Mouse (Mus musculus) stomach, embryonic 16.5 days (tissue): ENCODE measurements around the gene Rnd3. TPM values are rescaled to one million over a fixed set of nuclear protein-coding genes. Genes with fewer than 3 reads are reported as not detected.

Experiments
- ATAC-seq: fragments of 200-750 bp; cut with Nextera tagmentation; 2 replicates; pipeline ENCODE4 v1.8.0; 2017; ENCODE audit warnings: moderate number of reproducible peaks, moderate TSS enrichment; ENCODE audit not compliant: insufficient read depth, low FRiP score
- H3K27ac ChIP-seq: fragments of 300-500 bp; sonication (generic); 2 replicates; pipeline ENCODE4 v1.5.1; 2014; ENCODE audit warnings: low read length
- H3K27me3 ChIP-seq: fragments of 300-500 bp; sonication (generic); 2 replicates; pipeline ENCODE4 v1.6.1; 2014; ENCODE audit warnings: low read length, control low read depth, mixed read lengths; ENCODE audit not compliant: control insufficient read depth, insufficient read depth
- H3K36me3 ChIP-seq: fragments of 300-500 bp; sonication (generic); 2 replicates; pipeline ENCODE4 v1.6.1; 2014; ENCODE audit warnings: low read length; ENCODE audit not compliant: control insufficient read depth, insufficient read depth
- H3K4me1 ChIP-seq: fragments of 300-500 bp; sonication (generic); 2 replicates; pipeline ENCODE4 v1.6.1; 2014; ENCODE audit warnings: low read length, control low read depth, mixed read lengths; ENCODE audit not compliant: control insufficient read depth, insufficient read depth
- H3K4me2 ChIP-seq: fragments of 300-500 bp; sonication (generic); 2 replicates; pipeline ENCODE4 v1.6.1; 2014; ENCODE audit warnings: low read depth, low read length, mixed read lengths
- H3K4me3 ChIP-seq: fragments of 300-500 bp; sonication (generic); replicated peaks from 2 replicates; pipeline ENCODE4 v1.5.1; 2014; ENCODE audit warnings: mild to moderate bottlenecking, low read length
- H3K9ac ChIP-seq: fragments of 300-500 bp; sonication (generic); 2 replicates; pipeline ENCODE4 v1.6.1; 2014; ENCODE audit warnings: low read length
- H3K9me3 ChIP-seq: fragments of 300-500 bp; sonication (generic); replicated peaks from 2 replicates; pipeline ENCODE4 v1.6.1; 2016; ENCODE audit warnings: low read length, control low read depth; ENCODE audit not compliant: control insufficient read depth
- WGBS: fragments of 180-500 bp; shearing (Covaris S2); extraction: QIAGEN DNeasy Blood & Tissue Kit; methylation state at CpG from one replicate; pipeline ENCODE4 v1.1.7; 2014; 5-methylcytosine and 5-hydroxymethylcytosine counted together
- polyA plus RNA-seq: library from polyadenylated mRNA; unstranded; fragments of >200 nt; fragmentation: Nextera tagmentation; extraction: Ambion mirVana; gene quantifications from 2 replicates; pipeline ENCODE4 v1.2.1, GENCODE M21; 2015

The Rnd3 gene
- polyA plus RNA-seq, 1 experiment from 2014 or later, result 68.8 TPM

DNA sequence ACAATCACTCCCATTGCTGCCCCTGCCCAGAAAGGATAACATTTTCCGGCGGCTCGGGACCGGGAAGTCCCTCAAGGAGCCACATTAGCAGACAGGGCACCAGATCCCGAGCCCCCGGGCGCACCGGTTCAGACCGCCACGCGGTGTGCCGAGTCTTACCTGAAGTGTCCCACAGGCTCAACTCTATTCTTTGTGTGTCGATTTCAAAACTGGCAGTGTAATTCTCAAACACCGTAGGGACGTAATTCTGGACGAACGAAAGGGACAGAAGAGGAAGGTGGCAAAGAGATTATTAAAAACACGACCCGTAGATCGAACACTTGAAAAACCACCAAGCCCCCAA lies 875 bp downstream of the Rnd3 start:
- peak; percentile 11; the same call in 1 of the 2 replicates for ATAC-seq
- Histone ChIP-seq H3K27ac (peak overlapping the region; percentile 97), H3K36me3 (no peaks in the 10 kb centered on the region), H3K9ac (peak overlapping the region; percentile 92), H3K9me3 (no peaks in the 10 kb centered on the region), H3K4me2 (peak overlapping the region; percentile 62), H3K4me1 (peaks cover 14% of the 10 kb centered on the region), H3K4me3 (peak overlapping the region; percentile 84), H3K27me3 (no peaks in the 10 kb centered on the region)
- WGBS, result under 1% methylated on average over 20 of the region's 20 CpGs

DNA sequence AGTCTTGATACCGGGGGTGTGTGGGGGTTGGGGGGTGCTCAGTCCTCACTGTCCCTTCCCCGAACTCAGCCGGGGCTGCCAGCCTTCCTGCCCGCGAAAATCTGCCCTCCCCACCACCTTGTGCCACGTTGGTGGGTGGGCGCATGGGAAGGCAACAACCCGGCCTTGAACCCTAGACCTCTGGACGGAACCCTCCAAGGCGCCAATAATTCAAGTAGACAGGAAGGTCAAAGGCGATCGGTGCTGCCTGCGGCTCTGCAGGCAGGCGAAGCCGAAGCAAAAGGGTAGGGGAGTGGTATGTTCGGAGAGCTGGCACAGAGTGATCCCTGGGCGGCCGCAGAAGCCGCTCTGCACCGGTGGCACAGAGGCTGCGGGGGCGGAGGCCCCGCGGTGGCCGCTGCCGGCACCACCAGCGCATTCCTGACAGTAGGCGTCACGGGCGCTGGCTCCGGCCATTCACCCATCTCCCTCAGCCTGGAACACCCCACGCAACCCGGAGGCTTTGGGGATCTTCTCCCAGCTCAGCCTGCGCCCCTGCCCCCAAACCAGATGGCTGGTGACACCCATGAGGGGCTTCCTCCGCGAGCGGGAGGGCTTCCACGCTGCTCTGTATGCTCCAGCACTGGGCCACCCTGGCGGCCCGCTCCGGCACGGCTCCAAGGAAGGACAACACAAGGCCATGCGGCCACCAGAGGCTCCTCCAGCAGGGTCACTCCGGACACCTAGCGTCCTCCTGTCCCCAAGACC lies 1.4 kb downstream of the Rnd3 start:
- H3K4me3 ChIP-seq, result peak overlapping the region; percentile 84
- peak; percentile 65 for ATAC-seq
- peak overlapping the region; percentile 92 for H3K9ac ChIP-seq
- H3K9me3 ChIP-seq, result no peaks in the 10 kb centered on the region
- no peaks in the 10 kb centered on the region for H3K27me3 ChIP-seq
- H3K36me3 ChIP-seq, result no peaks in the 10 kb centered on the region
- H3K4me2 ChIP-seq, result peak overlapping the region; percentile 62
- whole genome bisulfite sequencing, result under 1% methylated on average over 45 of the region's 45 CpGs
- peak overlapping the region; percentile 97 for H3K27ac ChIP-seq
- H3K4me1 ChIP-seq, result peaks cover 18% of the 10 kb centered on the region

DNA sequence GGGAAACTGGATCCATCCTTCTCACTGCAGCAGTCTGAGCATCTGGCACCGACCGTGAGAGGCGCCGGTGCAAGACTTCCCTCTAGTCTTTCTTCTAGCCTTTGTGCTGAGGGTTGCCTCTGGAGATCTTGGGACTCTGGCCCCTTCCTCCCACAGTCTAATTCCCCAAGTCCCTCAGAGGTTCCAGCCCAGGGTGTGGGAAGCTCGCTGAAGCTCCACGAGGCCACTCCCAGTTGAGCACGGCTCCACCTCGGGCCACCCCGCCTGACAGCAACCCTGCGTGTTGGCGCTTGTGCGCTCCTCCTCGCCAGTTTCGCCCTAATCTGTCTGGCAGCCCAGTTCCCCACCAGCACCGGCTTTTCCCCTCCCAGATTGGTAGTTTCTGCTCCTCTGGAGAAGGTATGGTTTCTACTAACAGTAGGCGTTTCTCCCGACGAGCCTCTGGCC lies 2.0 kb downstream of the Rnd3 start:
- WGBS, result 0% methylated on average over 18 of the region's 18 CpGs
- ATAC-seq, result peak; percentile 68
- Histone ChIP-seq H3K36me3 (no peaks in the 10 kb centered on the region), H3K27ac (peak overlapping the region; percentile 97), H3K4me3 (peak overlapping the region; percentile 84), H3K9ac (peak overlapping the region; percentile 92), H3K9me3 (no peaks in the 10 kb centered on the region), H3K27me3 (no peaks in the 10 kb centered on the region), H3K4me1 (peaks cover 24% of the 10 kb centered on the region), H3K4me2 (peak overlapping the region; percentile 62)

DNA sequence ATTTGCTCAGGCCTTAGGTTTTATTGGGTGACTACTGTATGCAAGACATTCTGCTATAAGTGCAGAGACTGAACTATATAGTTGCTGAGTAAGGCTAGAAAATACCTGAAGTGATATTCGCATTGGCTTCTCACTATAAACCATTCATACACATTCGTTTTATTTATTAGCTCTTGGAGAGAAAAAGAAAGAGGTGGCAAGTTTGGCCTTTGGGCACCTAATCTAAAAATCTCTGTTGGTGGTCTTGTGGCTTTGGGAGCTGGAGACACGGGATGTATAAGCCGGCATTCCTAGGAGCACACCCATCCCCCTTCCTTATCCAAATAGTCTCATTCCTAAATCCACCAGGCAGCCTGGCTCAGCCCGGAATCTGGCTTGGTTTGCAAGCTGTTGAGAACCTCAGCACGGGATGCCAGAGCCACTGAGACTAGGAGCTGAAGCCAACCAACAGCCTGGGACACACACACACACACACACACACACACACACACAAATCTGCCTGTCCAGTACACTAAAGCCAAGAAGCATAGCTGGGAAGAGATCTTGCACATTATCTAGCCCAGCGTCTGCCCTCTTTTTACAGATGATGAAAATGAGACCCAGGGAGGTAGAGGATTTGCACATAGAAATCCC lies 3.0 kb downstream of the Rnd3 start:
- peak overlapping the region; percentile 97 for H3K27ac ChIP-seq
- no peaks in the 10 kb centered on the region for H3K27me3 ChIP-seq
- H3K36me3 ChIP-seq, result no peaks in the 10 kb centered on the region
- no peak for ATAC-seq
- H3K9ac ChIP-seq, result peak overlapping the region; percentile 92
- H3K4me3 ChIP-seq, result peak overlapping the region; percentile 84
- peak overlapping the region; percentile 62 for H3K4me2 ChIP-seq
- no peaks in the 10 kb centered on the region for H3K9me3 ChIP-seq
- H3K4me1 ChIP-seq, result peaks cover 33% of the 10 kb centered on the region
- 12% methylated on average over 7 of the region's 7 CpGs for WGBS

DNA sequence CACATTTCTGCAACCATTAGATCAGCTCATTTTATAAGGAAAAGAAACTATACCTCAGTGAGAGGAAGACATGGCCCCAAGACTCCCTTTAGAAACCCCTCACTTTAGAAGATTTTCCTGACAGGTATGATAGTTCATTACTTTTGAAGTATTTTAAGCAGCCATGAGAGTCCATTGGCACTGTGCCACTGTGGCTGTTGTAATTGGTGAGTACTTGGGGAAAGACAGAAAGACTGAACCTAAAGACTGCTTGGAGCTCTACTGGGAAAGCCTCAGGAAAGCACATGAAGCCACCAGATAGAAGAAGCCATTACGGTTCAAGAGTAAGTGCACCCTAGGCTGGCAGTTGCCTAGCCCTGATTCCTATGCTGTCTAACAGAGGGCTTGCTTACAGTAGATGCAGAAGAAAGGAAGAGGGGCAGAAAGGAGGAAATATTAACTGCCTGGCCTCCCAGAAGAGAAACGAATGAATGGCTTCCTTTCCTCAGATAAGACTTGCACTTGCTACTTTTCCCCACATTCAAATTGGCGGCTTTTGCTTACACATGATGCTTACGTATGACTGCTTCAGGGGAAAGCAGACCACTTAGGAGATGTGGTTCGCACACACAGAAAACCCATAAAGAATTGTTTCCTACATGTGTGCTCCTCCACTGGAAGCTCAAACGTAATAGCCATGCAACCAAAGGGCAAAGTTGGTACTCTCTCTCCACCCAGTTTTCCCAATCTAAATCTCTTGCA lies 4.4 kb downstream of the Rnd3 start:
- peak overlapping the region; percentile 48 for H3K27ac ChIP-seq
- 43% methylated on average over 6 of the region's 6 CpGs for WGBS
- ATAC-seq, result no peak

DNA sequence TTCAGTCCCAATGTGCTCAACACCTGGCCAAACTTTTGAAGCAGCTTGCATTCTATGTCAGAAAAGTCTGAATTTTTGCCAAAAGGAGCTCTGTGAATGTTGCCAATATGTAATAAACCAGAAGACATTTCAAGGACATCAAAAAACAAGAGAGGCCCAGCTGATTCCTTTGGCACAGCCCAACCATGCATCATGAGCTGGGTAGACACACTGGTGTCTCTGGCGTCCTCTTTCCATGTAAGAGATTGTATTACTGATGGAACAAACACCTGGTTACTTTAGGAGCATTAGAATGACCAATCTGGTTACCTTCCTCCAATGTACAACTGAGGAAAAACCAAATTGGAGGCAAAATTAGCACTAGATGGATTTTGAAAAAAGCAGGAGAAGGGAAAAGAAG lies 6.5 kb downstream of the Rnd3 start:
- H3K9ac ChIP-seq, result no peak overlapping the region
- H3K36me3 ChIP-seq, result no peaks in the 10 kb centered on the region
- H3K27ac ChIP-seq, result peak overlapping the region; percentile 93
- H3K4me3 ChIP-seq, result no peak overlapping the region
- H3K27me3 ChIP-seq, result no peaks in the 10 kb centered on the region
- 44% methylated on average over 1 of the region's 1 CpGs for WGBS
- peaks cover 57% of the 10 kb centered on the region for H3K4me1 ChIP-seq
- H3K9me3 ChIP-seq, result no peaks in the 10 kb centered on the region
- H3K4me2 ChIP-seq, result peak overlapping the region; percentile 57; the same call in 1 of the 2 replicates
- no peak for ATAC-seq

More for the DNA sequence above, 4.4 kb downstream of the Rnd3 start:
- Histone ChIP-seq H3K9me3 (no peaks in the 10 kb centered on the region), H3K36me3 (no peaks in the 10 kb centered on the region), H3K27me3 (no peaks in the 10 kb centered on the region), H3K4me1 (peaks cover 45% of the 10 kb centered on the region), H3K4me3 (peak overlapping the region; percentile 29), H3K4me2 (peak overlapping the region; percentile 62), H3K9ac (peak overlapping the region; percentile 44)

DNA sequence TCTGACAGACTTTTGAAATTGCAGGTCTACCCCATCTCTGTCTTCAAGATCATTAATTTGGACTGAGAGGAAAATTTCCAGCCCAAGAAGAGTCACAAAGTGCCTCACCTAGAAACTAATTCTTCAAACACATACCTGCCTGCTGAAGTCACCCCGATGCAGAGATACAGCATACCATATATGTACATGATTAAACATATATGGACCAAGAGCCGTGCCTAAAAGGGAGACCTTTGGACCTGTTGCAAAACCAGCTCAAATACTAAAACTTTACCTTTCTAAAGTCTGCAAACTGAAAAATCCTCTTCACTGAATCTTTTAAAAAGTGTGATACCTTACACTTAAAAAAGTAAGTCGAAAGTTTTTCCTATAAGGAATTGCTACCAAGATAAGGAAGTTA lies 7.6 kb downstream of the Rnd3 start:
- WGBS, result 39% methylated on average over 3 of the region's 3 CpGs
- Histone ChIP-seq H3K27ac (peak overlapping the region; percentile 93), H3K9me3 (no peaks in the 10 kb centered on the region), H3K27me3 (no peaks in the 10 kb centered on the region), H3K4me1 (peaks cover 57% of the 10 kb centered on the region), H3K4me3 (peak overlapping the region; percentile 33), H3K36me3 (no peaks in the 10 kb centered on the region), H3K4me2 (peak overlapping the region; percentile 57), H3K9ac (peak overlapping the region; percentile 67)
- ATAC-seq, result peak; percentile 52; the same call in 1 of the 2 replicates

DNA sequence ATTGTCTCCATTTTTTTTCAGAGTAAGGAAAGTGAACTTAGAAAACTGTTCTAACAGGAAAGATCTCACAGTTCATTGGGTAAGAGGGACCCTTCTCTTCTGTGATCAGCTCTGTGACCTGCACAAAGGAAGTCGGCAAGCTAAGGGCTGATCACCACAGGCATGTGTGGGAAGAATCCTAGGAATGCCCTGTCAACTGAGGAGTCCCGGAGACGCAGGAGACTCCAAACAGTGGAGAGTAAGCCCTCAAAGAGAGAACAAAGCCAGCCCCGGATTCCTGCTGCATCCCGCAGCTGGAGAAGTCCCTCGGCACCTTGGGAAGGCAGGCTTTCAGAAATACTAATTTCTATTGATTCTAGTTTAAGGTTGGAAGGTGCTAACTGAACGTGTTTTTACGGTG lies 8.4 kb downstream of the Rnd3 start:
- peak overlapping the region; percentile 93 for H3K27ac ChIP-seq
- WGBS, result 2% methylated on average over 8 of the region's 8 CpGs
- peaks cover 57% of the 10 kb centered on the region for H3K4me1 ChIP-seq
- ATAC-seq, result no peak
- peak overlapping the region; percentile 33 for H3K4me3 ChIP-seq
- peak overlapping the region; percentile 57 for H3K4me2 ChIP-seq
- no peaks in the 10 kb centered on the region for H3K9me3 ChIP-seq
- no peaks in the 10 kb centered on the region for H3K27me3 ChIP-seq
- no peaks in the 10 kb centered on the region for H3K36me3 ChIP-seq
- H3K9ac ChIP-seq, result peak overlapping the region; percentile 67
